Mouse (Mus musculus) urinary bladder, postnatal 14 days (tissue): ENCODE measurements at regions not wholly inside any gene's neighbourhood (a gene's known extent, or its start where the extent isn't known, plus 50 kb on each side); places are given as distances from the start of the nearest gene placed in this dataset.

Experiments used
- DNase-seq: peaks from one replicate; pipeline ENCODE4 v3.0.0; 2021; ENCODE audit warnings: low spot score

GRCm38 (mm10) chr17:79498321-79498720 lies 113.3 kb upstream of the Rmdn2 start:
- no peak for DNase-seq

- DNase-seq = no peak
Measured at GRCm38 (mm10) chr17:79501031-79501474, 110.6 kb upstream of the Rmdn2 start.

GRCm38 (mm10) chr17:79501926-79502325 lies 109.7 kb upstream of the Rmdn2 start:
- DNase-seq = no peak

- no peak for DNase-seq
Measured at GRCm38 (mm10) chr17:79503037-79503436, 108.6 kb upstream of the Rmdn2 start.

- no peak for DNase-seq
Measured at GRCm38 (mm10) chr17:79504209-79504608, 107.5 kb upstream of the Rmdn2 start.

GRCm38 (mm10) chr17:79505565-79505964 lies 106.1 kb upstream of the Rmdn2 start:
- no peak for DNase-seq

- DNase-seq = no peak
Measured at GRCm38 (mm10) chr17:79509281-79509680, 102.4 kb upstream of the Rmdn2 start.

- no peak for DNase-seq
Measured at GRCm38 (mm10) chr17:79509957-79510710, 101.5 kb upstream of the Rmdn2 start.

GRCm38 (mm10) chr17:79511218-79511617 lies 100.4 kb upstream of the Rmdn2 start:
- no peak for DNase-seq

GRCm38 (mm10) chr17:79514076-79514475 lies 97.6 kb upstream of the Rmdn2 start:
- DNase-seq = no peak

- DNase-seq = peak; percentile 36
Measured at GRCm38 (mm10) chr17:79518185-79518584, 93.5 kb upstream of the Rmdn2 start.

GRCm38 (mm10) chr17:79518696-79519095 lies 93.0 kb upstream of the Rmdn2 start:
- DNase-seq = no peak

- DNase-seq = no peak
Measured at GRCm38 (mm10) chr17:79519356-79519755, 92.3 kb upstream of the Rmdn2 start.

- DNase-seq = no peak
Measured at GRCm38 (mm10) chr17:79520283-79520682, 91.4 kb upstream of the Rmdn2 start.

GRCm38 (mm10) chr17:79521691-79522090 lies 90.0 kb upstream of the Rmdn2 start:
- DNase-seq = no peak

- DNase-seq = no peak
Measured at GRCm38 (mm10) chr17:79523230-79523629, 88.4 kb upstream of the Rmdn2 start.

GRCm38 (mm10) chr17:79527391-79527790 lies 84.3 kb upstream of the Rmdn2 start:
- no peak for DNase-seq

- DNase-seq = no peak
Measured at GRCm38 (mm10) chr17:79536549-79536948, 75.1 kb upstream of the Rmdn2 start.

- no peak for DNase-seq
Measured at GRCm38 (mm10) chr17:79538789-79539188, 72.9 kb upstream of the Rmdn2 start.

GRCm38 (mm10) chr17:79540038-79540437 lies 71.6 kb upstream of the Rmdn2 start:
- no peak for DNase-seq

- no peak for DNase-seq
Measured at GRCm38 (mm10) chr17:79540511-79540910, 71.2 kb upstream of the Rmdn2 start.

GRCm38 (mm10) chr17:79543907-79544522 lies 67.6 kb upstream of the Rmdn2 start:
- DNase-seq = peak; percentile 66

GRCm38 (mm10) chr17:79545878-79546277 lies 65.8 kb upstream of the Rmdn2 start:
- DNase-seq = no peak

- no peak for DNase-seq
Measured at GRCm38 (mm10) chr17:79547075-79547474, 64.6 kb upstream of the Rmdn2 start.
